Mouse (Mus musculus) macrophage (primary cell): ENCODE data around the gene Vav1. TPM values are rescaled to one million over a fixed set of nuclear protein-coding genes. Genes with fewer than 3 reads are reported as not detected.

Experiments
- H3K27ac ChIP-seq: fragments of 350-480 bp; formaldehyde crosslinking; 2 replicates; pipeline ENCODE4 v1.9.0; 2021
- H3K36me3 ChIP-seq: fragments of 350-480 bp; formaldehyde crosslinking; 2 replicates; pipeline ENCODE4 v1.9.0; 2021; ENCODE audit errors: inconsistent target
- H3K4me3 ChIP-seq: fragments of 350-480 bp; formaldehyde crosslinking; 2 replicates; pipeline ENCODE4 v1.9.0; 2021; ENCODE audit errors: inconsistent target
- H3K79me2 ChIP-seq: fragments of 350-480 bp; formaldehyde crosslinking; 2 replicates; pipeline ENCODE4 v1.9.0; 2021; ENCODE audit errors: inconsistent target
- WGBS: methylation state at CpG from one replicate; pipeline ENCODE4 v1.1.7; 2026; ENCODE audit warnings: inconsistent platforms; ENCODE audit not compliant: missing documents; 5-methylcytosine and 5-hydroxymethylcytosine counted together
- polyA plus RNA-seq: library from polyadenylated mRNA; stranded (reverse); fragments of 250-400 nt; gene quantifications from 3 replicates; pipeline ENCODE4 v1.2.4, GENCODE M21; 2018; ENCODE audit warnings: inconsistent platforms

Gene Vav1
- polyA plus RNA-seq, 1 experiment from 2014 or later = 91.4 TPM

DNA sequence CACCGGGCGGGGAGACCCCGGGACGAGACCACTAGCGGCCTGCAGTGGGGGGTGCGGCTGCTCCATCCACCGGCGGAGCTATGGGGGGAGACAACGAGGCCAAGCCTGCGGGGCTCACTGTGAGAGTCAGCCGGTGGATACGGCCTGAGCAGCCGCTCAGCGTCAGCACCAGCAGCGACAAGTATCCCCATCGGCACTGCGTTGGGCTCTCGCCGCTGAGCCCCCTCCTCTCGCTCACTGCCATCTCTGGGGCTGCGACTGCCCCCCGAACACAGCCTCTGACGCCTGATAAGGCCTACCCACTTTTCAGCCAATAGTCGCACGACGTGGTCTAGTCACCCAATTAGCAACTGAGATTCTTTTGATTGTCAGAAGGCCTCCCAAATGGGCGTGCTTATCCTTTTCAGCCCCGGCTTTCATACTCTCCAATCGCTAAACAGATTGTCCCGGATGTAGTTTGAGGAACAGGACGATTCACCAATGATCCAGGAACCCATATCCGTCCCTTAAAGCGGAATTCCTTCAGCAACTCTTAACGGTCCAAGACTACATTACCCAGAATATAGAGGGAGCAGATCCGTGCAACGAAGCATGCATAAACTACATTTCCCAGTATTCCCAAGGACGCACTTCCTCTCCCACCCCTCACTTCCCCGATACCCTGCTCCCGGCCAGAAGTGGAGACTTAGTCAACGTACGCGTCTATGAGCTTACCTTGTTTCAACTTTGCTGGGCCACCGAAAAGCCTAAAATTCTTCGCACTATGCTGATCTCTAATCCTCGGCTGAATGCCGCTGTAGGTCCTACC, 31.3 kb upstream of the Vav1 start:
- H3K27ac ChIP-seq = peak overlapping the region; percentile 72
- peak overlapping the region; percentile 74 for H3K4me3 ChIP-seq
- WGBS = under 1% methylated on average over 45 of the region's 46 CpGs
- peaks cover 7% of the 10 kb centered on the region; the same call in 1 of the 2 replicates for H3K79me2 ChIP-seq
- peaks cover 28% of the 10 kb centered on the region for H3K36me3 ChIP-seq

DNA sequence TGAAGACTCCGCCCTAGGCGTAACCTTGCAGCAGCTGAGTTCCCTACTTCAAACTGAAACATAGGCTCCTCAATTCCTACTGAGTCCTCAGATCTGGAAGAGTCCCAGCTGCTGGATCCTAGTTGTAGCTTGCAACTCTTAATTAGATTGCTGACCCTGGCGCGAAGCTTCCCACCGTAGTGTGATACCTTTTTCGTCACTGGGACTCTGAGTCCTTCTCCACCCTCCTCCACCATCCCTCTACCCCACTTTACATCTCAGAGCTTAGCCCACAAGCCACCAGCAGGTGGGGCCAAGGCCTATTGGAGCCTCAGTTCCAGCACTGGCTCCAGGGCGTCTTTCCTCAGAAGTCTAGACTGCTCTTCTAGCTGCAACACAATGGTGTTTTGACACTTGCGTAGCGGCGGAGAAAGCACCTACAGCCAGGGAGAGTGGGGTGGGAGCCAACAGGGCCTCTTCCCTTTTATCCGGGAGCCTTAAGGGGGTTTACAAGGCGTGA, 30.6 kb upstream of the Vav1 start, which contains the start of gene Gpr108:
Gpr108 (minus strand) TSS at position 246 of the 499 bp plus-strand sequence.
- under 1% methylated on average over 12 of the region's 12 CpGs for WGBS
- peaks cover 25% of the 10 kb centered on the region for H3K36me3 ChIP-seq
- peak within 1 kb of the TSS; percentile 72 for H3K27ac ChIP-seq
- H3K79me2 ChIP-seq = peaks cover 7% of the 10 kb centered on the region; the same call in 1 of the 2 replicates
- H3K4me3 ChIP-seq = peak within 1 kb of the TSS; percentile 89

DNA sequence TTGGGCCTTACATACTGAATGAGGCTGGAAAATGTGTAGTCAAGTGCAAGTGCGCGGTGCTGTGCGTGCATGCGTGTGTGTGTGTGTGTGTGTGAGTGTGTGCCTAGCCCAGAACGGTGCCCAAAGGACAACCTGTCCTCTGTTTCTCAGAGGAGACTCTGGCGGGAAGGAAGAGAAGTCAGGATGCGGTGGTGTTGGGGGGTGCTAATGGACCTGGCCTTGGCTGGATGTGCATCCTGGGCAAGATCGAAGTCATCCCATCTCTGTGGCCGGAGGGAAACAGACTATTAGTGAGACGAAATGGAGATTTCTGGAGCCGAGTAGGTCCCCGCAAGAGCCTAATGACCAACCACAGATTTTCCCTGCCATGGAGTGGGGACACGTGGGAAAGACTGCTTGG, 30.1 kb upstream of the Vav1 start:
- H3K36me3 ChIP-seq = peaks cover 25% of the 10 kb centered on the region
- H3K79me2 ChIP-seq = peaks cover 7% of the 10 kb centered on the region; the same call in 1 of the 2 replicates
- peak overlapping the region; percentile 72 for H3K27ac ChIP-seq
- 10% methylated on average over 13 of the region's 13 CpGs for WGBS
- H3K4me3 ChIP-seq = peak overlapping the region; percentile 74

DNA sequence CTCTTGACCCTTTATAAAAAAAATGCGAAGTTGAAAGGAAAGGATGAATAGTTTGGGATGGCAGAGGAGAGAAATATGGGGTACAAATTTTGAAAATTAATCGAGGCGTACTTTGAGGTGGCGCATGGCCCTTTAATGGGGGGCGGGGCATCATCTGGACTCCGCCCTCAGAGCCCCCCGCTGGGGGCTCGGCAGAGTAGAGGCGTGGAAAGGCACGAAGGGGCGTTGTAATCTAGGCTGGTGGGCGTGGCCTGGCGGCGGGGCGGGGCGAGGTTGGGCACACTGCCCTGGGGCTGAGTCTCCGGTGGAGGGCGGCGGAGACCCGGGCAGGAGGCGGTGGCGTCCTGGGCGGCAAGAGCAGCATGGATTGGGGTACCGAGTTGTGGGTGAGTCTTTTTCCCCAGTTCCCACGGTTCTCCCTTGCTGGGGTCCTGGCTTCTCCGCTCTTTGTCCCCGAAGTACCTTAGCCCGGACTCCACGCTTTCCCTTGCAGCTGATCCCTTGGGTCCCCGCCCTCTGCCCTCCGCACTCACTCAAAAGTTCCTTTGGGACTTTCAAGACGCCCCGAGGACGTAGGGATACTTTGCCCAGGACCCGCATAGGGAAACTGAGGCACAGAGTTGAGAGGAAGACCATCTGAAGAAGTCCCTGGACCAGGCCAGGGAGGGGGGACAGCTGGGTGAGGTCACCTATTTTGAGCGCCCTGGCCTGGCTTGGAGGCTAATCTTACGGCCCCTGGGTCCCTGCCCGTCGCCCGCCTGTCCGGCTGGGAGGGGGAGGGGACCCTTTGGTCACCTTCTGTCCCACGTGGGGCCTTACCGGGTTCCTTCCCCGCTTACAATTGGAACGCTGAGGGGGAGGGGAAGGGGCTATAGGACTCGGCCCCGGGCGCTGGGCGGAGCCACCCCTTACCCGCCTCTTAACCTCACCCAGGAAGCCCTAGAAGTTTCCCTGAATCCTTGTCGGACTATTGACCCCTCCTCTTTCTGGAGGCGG, 29.4 kb upstream of the Vav1 start, which contains the start of gene Trip10:
Trip10 (plus strand) TSS at position 270 of the 996 bp plus-strand sequence.
- under 1% methylated on average over 47 of the region's 52 CpGs for WGBS
- peak within 1 kb of the TSS; percentile 89 for H3K4me3 ChIP-seq
- peaks cover 7% of the 10 kb centered on the region; the same call in 1 of the 2 replicates for H3K79me2 ChIP-seq
- peaks cover 25% of the 10 kb centered on the region for H3K36me3 ChIP-seq
- peak within 1 kb of the TSS; percentile 72 for H3K27ac ChIP-seq

DNA sequence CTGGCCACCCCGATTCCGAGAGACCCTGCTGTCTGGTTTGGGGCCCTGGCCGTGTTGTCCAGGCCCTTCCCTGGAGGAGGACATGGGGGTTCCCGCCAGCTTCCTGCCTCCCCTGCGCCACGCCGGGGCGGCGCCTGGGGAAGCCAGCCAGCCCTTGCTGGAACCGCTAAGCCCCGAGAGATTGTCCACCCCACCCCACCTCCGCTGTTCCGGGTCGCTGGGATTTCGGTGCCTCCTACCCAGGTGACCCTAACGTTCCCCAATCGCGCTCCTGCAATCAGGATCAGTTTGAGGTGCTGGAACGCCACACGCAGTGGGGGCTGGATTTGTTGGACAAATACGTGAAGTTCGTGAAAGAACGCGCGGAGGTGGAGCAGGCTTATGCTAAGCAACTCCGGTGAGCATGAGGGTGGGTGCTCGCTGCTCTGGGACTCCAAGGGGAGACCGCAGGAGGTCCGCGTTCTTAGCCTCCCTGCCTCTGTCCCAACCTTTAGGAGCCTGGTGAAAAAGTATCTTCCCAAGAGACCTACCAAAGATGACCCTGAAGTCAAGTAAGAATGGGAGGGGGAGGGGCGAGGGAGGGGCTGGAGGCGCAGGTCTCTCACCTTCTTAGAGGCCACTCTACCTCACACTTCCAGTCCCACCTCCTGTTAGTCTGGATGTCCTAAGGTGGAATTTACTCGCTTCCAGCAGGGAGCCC, 28.3 kb upstream of the Vav1 start:
- 16% methylated on average over 33 of the region's 33 CpGs for WGBS

DNA sequence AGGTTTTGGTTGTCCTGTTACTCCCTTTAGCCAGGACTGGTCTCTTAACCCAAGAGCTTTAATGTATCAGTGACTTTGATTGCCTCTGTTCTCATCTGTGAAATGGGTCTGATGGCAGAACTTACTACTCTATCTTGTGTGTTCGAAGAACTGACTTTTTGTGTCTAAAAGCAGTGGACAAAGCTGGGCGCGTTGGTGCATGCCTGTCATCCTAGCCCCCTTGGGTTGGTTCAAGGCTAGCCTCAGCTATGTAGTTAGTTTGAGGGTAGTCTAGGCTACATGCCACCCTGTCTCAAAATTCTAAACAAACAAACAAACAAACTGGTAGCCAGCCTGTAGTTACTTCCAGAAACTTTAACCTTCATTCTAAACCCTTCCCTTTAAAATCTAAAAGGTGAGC, 27.5 kb upstream of the Vav1 start:
- Histone ChIP-seq H3K27ac (no peak overlapping the region), H3K36me3 (peaks cover 32% of the 10 kb centered on the region), H3K79me2 (peaks cover 7% of the 10 kb centered on the region; the same call in 1 of the 2 replicates), H3K4me3 (no peak overlapping the region)
- WGBS = 98% methylated on average over 3 of the region's 3 CpGs

More for the DNA sequence above, 28.3 kb upstream of the Vav1 start:
- peaks cover 26% of the 10 kb centered on the region for H3K36me3 ChIP-seq
- peaks cover 7% of the 10 kb centered on the region; the same call in 1 of the 2 replicates for H3K79me2 ChIP-seq
- peak overlapping the region; percentile 89 for H3K4me3 ChIP-seq
- H3K27ac ChIP-seq = no peak overlapping the region

DNA sequence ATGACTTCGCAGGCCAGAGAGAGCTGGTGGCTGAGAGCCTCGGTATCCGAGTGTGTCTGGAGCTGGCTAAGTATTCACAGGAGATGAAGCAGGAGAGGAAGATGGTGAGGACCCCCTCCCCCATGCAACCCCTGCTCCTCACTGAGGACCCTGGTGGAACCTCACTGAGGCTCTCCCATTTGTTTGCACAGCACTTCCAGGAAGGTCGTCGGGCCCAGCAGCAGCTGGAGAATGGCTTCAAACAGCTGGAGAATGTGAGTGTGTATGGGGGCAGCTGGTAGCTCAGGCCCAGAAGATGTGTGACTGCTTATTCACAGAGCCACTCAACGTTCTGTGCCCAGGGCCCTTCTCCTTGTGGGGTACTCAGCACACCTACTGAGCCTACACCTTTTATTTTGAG, 25.6 kb upstream of the Vav1 start:
- Histone ChIP-seq H3K36me3 (peaks cover 46% of the 10 kb centered on the region), H3K79me2 (peaks cover 7% of the 10 kb centered on the region; the same call in 1 of the 2 replicates), H3K27ac (no peak overlapping the region), H3K4me3 (no peak overlapping the region)
- 92% methylated on average over 5 of the region's 6 CpGs for WGBS

DNA sequence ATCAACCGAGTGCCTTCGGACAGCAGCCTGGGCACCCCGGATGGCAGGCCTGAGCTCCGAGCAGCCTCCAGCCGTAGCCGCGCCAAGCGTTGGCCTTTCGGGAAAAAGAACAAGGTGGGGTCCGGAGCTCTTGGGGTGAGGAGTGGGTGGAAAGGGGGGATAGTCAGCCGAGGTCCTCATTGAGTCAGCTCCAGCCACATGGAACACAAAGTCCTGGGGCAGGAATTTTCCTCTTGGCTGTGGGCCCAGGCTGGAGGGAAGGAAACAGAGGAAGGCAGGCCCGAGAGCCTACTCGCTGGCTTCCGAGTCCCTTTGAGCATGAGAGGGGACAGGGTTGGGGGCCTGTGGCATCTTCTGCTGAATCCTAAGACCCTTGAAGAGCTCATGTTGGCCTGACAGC, 23.5 kb upstream of the Vav1 start:
- no peaks in the 10 kb centered on the region; the same call in 1 of the 2 replicates for H3K79me2 ChIP-seq
- H3K27ac ChIP-seq = no peak overlapping the region
- H3K4me3 ChIP-seq = no peak overlapping the region
- H3K36me3 ChIP-seq = peaks cover 58% of the 10 kb centered on the region
- 89% methylated on average over 11 of the region's 14 CpGs for WGBS

DNA sequence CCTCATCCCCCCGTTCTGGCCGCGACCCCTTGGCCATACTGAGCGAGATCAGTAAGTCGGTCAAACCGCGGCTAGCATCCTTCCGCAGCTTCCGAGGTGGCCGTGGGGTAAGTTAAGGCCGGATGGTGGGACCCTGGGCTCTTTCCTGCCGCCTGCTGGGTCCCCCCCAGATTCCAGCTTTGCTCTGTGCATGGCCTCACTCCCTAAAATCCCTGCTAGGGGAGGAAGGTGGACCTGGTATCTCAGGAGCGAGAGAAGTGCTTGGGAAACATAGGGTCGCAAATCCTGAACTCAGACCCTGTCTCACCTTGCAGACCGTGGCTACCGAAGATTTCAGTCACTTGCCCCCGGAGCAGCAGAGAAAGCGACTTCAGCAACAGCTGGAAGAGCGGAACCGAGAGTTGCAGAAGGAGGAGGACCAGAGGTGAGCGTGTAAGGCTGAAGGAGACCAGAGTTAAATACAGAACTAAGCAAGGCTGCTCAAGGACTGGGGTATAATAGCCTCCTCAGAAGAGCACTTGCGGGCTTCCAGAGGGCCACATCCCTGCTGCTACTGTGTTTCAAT, 21.9 kb upstream of the Vav1 start:
- Histone ChIP-seq H3K4me3 (no peak overlapping the region), H3K36me3 (peaks cover 70% of the 10 kb centered on the region), H3K79me2 (no peaks in the 10 kb centered on the region), H3K27ac (no peak overlapping the region)
- 94% methylated on average over 21 of the region's 22 CpGs for WGBS

DNA sequence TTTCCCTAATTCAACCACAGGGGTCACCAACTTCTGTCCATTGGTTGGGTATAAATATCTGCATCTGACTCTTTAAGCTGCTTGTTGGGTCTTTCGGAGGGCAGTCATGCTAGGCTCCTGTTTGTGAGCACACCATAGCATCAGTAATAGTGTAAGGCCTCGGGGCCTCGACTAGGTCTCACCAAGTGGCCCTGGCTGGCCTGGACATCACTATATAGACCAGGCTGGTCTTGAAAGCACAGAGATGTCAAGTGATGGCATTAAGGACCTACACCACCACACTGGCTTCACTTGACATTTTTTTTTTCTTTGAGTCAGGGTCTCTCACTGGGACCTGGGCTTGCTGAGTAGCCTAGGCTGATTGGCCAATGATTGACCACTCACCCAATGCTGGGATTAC, 20.7 kb upstream of the Vav1 start:
- H3K4me3 ChIP-seq = no peak overlapping the region
- no peaks in the 10 kb centered on the region for H3K79me2 ChIP-seq
- H3K27ac ChIP-seq = no peak overlapping the region
- peaks cover 75% of the 10 kb centered on the region for H3K36me3 ChIP-seq
- WGBS = 93% methylated on average over 3 of the region's 3 CpGs

DNA sequence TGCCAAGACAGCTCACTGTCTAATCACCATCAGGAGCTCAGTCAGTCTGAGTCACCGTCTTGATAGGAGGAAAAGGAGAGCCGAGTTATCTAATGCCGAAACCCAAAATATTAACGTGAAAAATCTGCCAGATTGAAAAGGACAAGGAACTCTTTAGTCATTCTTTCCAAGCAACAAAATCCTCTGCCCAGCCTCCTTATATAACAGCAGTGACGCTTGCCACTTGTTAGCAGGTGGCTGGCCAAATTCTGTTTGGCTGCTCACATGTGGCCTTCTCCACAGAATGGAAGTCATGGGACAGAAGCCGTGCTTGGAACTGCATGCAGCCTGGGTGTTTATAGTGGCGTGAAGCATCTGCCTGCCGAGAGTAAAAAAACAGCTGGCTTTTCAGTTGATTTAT, 19.2 kb upstream of the Vav1 start:
- peaks cover 60% of the 10 kb centered on the region for H3K36me3 ChIP-seq
- no peak overlapping the region for H3K4me3 ChIP-seq
- 96% methylated on average over 8 of the region's 8 CpGs for WGBS
- H3K79me2 ChIP-seq = no peaks in the 10 kb centered on the region
- H3K27ac ChIP-seq = no peak overlapping the region

DNA sequence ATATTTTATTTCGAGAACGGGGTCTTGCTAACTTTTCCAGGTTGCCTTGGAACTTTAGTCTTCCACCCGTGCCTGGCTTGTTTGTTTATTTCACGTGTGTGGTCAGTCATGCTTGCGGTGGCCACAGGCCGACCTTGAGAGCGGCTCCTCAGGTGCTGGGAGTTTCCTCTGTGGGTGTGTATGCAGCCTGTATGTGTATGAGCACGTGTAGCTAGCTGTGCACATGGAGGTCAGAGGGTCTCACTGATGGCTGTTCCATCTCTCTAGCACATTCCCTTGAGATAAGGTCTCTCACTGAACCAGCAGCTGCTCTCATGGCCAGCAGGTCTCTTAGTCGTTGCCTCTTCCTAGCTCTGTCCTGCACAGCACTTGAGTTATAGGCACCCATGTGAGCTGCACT, 18.5 kb upstream of the Vav1 start:
- Histone ChIP-seq H3K4me3 (no peak overlapping the region), H3K79me2 (no peaks in the 10 kb centered on the region), H3K36me3 (peaks cover 54% of the 10 kb centered on the region), H3K27ac (no peak overlapping the region)
- 97% methylated on average over 9 of the region's 9 CpGs for WGBS

DNA sequence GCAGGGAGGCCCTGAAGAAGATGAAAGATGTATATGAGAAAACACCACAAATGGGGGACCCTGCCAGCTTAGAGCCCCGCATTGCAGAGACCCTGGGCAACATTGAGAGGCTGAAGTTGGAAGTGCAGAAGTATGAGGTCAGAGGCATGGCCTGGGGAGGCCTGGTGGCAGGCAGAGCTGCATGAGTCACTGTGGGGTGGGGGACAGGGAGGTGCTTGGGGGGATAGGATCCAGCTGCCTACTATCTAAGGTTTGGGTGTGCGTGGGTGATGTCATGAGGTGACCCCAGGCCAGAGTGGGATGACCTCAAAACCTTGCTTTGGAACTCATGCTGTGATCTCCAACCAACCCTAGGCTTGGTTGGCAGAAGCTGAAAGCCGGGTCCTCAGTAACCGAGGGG, 17.6 kb upstream of the Vav1 start:
- H3K27ac ChIP-seq = no peak overlapping the region
- H3K4me3 ChIP-seq = no peak overlapping the region
- WGBS = 98% methylated on average over 4 of the region's 4 CpGs
- H3K79me2 ChIP-seq = no peaks in the 10 kb centered on the region
- H3K36me3 ChIP-seq = peaks cover 47% of the 10 kb centered on the region
